Mouse (Mus musculus) induced T-regulatory cell, adult 2 months (primary cell): ENCODE data around the gene Evc2.

Experiments used
- DNase-seq: peaks from one replicate; pipeline ENCODE4 v3.0.0-alpha.2; 2012; ENCODE audit warnings: low read depth

Gene Evc2

DNA sequence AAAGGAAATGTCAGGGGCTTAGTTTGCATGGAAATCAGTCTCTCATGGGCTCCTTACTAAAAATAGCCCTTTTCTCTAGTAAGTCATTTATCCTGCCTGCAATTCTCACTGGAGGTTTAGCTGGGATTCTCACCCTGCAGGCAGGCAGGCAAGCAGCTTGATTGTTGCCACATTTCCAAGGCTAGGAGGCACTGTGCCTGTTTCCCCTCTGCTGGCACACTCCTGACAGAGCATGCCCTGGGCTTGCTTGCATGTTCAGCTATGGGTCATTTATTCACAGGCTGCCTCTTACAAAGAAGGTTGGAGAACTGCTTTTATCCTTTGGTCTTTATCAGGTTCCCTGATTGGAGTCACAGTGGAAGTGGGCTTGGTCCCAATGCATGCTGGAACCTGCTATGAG, 27.5 kb downstream of the Evc2 start:
- no peak for DNase-seq

DNA sequence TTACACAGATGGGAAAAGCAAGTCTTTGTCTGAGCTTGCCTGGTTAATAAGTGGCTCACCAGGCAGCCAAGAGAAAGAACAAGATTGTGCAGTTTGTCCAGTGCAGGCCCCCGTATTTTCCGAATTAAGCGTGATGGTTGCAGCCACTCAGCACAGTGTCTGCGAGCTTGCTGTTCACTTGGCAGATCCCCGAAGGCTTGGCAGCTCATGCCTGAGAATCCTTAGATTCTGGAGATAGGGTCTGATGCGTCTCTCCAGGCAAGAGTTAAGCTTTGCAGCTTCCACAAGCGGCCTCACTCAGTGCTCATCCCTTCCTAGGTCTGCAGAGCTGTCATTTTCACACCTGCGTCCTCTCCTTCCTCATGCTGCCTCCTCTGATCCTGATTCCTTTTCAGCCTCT, 30.5 kb downstream of the Evc2 start:
- DNase-seq: no peak

DNA sequence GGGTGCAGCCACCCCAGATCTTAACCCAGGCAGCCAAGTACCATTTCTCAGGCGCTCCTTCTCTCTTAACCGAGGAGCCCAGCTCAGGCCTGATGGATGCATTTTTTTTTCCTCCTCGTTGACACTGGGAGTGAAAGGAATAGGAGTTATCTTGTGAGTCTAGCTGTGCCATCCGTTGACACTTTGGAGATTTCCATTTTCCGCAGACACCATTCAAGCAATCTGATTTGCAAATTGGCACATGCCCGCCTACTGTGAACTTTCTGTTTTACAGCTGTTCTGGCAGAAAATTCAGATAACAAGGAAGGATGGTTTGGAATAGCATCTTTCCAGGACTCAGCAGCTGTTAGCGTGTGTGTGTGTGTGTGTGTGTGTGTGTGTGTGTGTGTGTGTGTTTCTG, 39.1 kb downstream of the Evc2 start:
- DNase-seq: no peak

DNA sequence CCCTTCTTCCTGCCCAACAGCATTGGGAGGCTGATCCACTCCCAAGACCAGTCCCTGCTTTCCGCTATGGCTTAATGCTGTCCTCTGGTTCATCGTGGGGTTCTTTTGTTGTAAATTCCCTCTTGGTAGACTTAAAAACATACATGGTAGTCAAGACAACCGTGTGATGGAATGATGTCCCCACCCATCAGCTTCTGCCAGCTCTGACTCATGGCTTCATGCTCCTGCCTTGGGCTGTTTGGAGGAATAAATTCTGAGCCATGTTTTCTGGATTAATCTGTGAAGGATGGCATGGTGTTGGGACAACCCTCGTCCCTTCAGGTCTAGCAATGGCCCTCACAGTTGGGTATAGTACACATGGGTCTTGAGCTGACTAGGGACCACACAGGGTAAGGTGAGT, 42.3 kb downstream of the Evc2 start:
- DNase-seq: no peak

DNA sequence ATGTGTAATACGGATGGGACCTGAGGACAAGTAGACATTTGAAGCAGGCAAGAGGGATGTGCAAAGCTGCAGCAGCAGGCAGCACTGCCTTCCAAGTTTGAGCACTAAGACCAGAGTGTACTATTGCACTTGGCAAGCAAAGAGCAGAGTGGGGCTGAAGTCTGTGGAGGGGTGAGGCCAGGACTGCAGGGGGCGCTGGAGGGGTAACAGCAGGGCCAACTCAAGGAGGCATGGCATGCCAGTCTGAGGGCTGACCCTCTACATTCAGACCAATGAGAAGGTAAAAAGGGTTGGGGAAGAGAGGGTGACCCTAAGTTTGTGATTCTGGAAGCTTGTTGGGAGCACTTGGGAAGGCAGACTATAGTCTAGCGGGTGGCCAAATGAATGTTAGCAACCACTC, 45.3 kb downstream of the Evc2 start:
- DNase-seq: no peak

DNA sequence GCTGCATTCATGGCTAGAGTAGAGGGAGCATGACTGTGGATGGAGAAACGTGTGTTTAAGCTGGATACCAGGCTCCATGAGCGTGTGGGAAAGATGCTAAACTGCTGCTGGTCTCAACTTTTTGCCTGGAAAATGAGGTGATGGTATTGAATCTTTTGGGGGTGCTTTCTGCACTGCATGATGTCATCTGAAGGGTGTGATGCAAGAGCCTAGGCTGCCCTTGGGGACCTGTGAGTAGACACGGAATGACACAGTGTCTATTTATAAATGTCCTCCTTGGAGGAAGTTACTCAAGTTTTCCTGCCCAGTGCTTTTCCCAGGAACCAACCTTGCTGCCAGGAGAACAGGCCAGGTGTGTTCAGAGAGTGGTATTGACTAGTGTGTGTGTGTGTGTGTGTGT, 50.3 kb downstream of the Evc2 start:
- no peak for DNase-seq

DNA sequence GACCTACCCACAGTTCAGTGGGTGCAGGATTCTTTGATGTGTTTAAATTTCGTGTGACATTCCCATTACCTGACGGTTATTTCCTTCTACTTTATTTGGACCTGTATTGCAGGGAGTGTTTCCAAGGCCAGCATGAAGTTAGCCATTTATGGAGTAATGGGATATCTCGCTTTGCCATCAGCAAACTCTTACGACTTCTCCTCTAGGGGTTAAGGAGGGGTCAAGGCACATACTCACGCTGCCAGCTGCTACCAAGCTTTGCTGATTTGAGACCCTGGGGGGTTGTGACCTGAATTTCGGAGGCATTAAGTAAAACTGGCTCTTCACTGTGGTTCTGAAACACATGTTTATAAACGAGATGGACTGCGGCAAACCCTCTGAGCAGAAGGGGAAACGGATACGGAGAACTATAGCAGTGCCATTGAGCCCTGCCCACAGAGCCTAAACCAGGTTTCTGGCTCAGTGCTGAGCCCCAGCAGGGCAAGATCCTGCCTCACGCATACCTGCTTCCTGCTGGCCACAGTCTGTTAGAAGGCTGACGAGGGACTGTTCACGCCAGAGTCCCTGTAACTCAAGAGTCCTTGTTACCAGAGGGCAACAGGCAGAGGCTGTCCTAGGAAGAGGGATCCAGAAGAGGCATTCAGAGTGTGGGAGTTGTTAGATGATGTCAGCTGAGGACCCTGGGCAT, 51.7 kb downstream of the Evc2 start:
- DNase-seq: no peak

DNA sequence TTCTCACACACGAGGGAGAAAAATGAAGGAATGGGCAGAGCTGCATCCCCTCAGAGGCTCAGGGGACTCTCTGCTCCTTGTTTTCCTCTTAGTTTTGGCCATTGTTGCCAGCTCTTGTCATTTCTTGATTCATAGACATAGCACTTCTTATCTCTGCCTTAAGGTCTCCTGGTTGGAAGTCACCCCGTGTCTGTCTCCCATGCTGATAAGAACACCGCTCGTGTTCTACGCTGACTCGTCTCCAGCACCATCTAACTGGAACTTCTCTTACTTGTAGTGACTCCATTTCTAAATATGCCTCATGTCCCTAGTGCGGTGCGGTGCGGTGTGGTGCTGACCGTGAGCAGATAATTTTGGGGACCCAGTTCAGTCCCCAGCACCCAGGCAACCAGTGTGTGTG, 52.6 kb downstream of the Evc2 start:
- no peak for DNase-seq

DNA sequence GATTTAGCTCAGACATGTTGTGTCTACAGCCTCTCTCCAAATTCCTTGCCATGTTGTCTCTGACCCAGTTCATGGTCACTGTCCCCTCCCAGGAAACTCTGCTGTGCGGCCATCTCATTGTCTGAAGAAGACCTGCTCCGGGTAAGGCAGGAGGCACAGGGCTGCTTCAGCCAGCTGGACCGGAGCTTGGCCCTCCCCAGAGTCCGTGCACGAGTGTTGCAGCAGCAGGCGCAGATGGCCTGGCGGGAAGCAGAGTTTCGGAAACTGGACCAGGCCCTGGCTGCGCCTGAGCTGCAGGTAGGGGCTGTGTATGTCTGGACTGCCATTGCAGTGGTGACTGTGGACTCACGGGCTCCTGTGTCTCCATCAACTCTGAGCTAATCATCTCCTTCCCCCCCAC, 53.6 kb downstream of the Evc2 start:
- no peak for DNase-seq

DNA sequence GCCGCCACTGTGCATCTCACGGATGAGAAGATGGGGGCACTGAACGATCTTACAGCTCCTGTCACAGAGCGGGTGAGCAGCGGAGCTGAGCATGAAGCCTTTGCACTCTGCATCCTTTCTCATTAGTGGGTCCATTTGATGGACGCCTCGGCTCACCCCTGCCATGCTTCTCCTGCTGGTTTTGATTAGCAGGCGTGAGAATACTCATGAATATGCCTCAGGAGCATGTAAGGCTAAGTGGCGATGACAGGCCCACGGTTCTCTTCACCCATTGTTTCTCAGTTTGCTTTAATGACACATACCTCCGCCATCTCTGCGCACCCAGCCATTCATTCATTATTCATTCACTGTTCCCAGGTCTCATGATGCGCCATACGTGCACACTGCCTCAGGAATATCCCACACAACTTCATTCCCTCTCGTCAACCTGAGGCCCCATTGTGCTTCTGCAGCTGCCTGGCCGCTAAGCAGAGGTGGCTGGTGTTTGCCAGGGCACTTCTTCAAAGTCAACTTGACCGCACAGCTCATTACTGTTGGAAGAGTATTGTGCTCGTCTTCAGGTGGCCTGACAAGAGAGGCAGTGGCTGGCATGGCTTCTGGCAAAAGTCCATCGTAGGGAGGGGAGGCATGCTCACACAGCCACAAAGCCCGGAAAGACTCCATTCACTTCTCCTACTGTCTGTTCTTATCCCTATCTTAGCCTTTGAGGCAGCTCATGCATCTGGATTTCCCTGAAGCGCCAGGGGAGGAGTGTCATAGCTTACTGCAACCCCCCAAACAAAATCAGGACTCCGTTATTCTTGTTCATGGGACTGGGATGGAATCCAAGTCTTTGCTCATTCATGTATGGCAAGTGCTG, 57.1 kb downstream of the Evc2 start:
- DNase-seq: no peak

DNA sequence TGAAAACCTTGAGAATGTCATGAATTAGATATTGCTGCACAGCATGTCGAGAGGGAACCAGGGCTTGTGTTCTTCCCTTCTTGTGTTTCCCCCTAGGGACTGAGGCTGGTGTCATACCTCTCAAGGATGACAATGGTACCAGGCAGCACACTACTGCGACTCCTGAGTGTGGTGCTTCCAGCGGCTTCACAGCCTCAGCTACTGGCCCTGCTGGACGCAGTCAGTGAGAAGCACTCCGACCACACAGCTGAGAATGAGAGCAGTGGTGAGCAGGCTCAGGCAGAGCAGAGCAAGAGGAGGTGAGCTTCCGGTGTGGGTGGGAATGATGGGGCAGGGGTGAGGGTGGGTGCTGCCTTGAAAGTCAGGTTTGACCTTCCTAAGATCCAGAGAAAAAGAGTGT, 80.7 kb downstream of the Evc2 start:
- DNase-seq: no peak

DNA sequence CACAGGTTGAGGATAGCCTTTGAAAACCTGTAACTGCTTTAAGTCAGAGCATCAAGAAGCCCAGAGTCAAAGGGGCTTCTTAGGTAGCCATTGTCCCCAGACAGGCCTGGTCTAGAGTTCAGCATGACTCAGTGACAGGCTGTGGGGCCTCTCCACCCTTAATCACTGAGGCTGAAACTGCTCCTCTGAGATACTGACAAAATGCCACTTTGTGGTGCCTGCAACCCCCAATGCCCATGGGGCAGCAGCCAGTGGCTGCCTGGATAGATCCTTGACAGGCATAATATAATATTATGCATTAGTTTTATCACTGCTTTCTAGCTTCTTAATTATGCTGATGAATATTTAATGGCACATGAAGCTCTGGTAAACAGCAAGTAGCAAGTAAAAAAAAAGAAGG, 88.9 kb downstream of the Evc2 start:
- DNase-seq: no peak

DNA sequence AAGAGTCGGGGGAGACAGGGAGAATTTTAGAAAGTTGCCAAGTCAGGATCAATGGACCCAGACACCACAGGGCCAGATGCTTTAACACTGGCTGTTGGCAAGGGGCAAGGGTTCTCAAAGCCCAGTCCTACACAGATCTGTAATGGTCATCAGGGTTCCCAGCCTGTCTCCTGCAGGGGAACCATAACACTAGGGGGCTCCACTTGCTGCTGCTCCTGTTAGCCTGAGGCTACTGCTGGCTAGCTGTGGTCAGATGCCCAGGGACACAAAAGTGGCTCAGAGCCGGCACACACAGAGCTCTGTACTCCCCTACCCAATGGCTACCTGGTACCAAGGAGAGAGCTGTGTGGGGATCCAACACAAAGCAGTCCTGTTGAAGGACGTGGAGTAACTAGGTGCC, 97.1 kb downstream of the Evc2 start:
- no peak for DNase-seq

DNA sequence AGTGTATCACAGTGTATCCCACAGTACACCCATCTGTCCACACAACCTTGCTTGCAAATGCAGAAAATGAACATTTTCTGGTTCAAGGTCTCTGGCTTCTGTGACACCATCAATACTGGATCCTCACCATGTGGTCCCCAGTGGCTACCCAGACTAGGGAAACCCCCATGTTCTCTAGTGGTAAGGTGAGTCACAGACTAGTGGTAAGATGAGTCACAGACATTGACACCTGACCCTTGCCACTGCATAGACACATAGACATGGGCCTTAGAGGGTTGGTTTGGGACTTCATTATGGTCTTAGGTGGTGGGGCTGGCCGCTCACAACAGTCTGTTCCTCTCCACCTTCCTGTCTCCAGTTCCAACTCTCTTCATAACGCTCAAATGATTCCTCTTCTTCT, 104.5 kb downstream of the Evc2 start:
- DNase-seq: no peak

DNA sequence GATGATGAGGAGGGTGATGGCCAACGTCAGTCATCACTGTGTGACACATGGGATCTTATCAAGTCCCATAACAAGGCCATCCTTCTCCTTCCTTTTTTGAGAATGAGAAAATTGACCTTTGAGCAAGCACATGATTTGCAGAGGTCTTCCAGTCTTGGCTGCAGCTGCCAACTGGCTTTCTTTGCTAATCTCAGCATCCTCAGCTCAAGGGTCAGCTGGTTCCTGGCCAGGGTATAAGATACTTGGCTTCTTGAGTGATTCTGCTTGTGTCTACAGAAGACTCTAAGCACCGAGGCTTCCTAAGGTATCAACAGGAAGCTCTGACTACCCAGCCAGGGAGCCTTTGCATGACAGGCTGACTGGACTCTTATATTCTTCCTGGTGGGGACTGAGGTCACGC, 109.2 kb downstream of the Evc2 start:
- no peak for DNase-seq

DNA sequence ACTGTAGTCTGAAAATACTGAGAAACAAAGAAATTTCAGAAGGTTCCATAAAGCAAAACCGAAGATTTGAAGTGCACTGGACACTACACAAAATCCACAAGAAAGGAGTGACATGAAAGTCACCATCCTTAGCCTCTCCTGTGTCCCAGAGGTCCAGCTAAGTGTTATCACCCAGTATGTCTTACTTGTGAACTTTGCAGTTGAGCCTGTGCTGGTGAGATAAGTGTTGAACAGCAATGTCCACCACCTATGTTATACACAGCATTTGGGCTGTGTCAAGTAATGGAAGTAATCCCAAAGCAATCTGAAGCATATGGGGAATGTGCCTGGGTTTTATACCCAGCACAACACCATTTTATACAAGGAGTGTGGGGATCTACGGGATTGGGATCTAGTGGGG, 118.3 kb downstream of the Evc2 start:
- DNase-seq: no peak

DNA sequence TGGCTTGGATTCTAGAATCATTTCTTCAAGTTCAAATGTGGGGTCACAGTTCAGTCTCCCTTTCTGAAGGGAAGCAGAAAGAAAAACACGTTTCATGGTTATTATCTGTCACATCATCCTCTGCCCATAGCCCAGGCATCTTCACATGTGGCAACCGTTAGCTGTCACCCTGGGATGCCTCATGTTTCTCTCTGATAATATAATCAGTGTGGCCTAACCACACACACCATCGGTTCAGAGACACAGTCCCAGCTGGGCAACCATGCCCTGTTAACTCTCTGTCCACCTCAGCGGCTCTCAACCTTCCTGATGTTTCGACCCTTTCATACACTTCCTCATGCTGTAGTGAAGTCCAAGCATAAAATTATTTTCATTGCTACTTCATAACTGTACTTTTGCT, 118.9 kb downstream of the Evc2 start:
- DNase-seq: no peak

DNA sequence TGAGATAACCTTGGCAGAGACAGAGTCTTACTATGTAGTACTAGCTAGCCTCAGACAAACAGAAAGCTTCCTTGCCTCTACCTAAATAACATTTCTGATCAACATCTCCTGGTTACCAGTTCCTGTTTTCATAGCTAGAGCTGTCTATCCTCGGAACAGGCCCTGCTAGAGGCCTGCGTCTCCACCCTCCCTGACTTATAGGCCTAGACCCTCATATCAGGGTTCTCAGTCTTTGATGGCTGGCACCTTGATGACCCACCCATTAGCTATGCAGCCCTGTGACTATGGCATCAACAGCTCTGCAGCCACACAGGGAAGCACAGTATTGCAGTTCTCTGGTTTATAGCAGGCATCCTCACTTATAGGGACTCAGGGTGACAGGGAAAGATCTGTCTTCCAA, 119.5 kb downstream of the Evc2 start:
- DNase-seq: no peak

DNA sequence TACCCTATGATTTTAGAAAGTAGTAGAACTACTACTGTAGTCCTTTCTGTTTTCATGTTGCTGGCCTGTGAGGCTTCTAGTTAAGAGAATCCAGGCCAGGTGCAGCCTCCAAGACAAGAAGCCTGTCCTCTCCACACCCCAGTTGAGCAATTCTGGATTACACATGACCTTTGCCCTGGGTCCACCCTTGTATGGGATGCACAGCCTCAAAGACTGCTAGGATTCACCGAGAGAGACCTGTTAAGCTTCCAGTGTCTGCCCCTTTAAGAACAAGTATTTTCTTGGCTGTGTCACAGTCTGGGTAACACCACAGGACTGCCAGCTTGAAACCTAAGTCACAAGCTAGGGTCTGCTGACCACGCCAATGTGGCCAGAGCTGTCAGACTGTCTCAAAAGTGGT, 119.9 kb downstream of the Evc2 start:
- no peak for DNase-seq

DNA sequence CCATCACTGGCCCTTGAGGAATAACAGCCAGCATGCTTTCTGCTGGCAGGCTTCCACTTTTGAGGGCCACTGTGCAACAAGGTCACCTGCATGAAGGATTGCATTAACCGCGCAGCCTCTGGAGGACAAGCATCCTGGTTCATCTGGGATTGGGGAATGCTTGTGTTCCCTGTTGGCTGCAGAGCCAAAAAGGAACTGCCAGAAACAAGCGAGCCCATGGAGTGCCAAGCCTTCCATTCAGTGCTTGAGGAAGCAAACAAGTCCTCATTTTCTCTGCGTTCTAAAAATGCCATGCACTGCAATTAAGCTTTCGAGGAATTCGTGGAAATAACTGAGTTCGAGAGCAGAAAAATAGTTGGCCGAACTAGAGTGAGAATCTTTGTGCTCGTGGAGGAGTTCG, 127.2 kb downstream of the Evc2 start:
- DNase-seq: no peak

DNA sequence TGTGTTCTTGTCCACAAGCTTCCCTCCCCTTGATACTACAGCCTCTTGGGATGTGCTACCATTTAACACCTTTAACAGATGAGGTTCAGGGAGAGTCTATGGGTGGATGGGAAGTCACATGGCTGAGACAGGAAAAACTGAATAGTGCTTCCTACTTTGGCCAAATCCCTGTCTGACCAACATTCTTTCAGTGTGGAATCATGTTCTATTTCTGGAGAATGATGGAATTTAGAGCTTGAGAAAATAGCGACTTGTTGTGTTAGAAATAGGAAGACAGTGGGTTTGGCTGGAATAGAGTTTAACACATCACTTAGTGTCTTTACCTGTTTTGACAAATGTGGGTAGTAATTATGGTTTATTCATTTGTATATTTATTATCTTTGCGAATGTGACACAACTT, 129.3 kb downstream of the Evc2 start:
- no peak for DNase-seq

DNA sequence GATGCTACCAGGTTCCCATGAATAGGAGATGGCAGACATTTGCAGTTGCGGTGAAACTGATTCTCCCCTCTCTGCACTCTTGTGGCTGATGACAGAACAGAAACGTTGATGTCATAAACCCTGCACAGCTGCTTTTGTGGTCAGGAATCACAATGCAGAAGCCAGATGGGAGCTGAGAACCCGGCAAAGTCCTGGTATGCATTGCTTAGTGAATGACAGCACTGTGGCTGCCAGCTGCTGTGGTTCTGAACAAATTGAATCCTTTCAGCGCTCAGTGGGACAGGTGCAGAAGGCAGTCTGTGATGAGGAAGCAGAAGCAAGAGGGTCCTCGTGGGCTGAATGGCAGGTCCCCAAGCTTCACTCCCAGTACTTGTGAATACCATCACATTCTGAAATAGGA, 130.7 kb downstream of the Evc2 start:
- no peak for DNase-seq

DNA sequence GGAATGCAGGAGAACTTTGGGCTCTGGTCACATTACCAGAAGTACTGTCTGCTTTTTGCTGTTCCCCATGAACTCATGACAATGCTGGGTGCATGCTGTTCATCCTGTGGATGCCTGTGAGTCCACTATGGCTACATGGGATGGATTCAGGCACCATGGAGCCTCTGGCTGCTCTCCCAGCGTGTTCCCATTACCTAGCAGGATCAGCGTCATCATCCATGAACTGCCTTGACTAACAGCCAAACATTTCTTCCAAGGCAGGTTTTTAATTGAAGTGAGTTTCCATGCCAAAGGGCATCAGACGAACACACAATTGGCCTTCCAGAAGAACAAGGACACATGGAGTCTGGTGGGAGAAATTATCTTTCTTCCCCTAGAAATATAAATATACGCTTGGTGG, 133.3 kb downstream of the Evc2 start:
- DNase-seq: no peak

DNA sequence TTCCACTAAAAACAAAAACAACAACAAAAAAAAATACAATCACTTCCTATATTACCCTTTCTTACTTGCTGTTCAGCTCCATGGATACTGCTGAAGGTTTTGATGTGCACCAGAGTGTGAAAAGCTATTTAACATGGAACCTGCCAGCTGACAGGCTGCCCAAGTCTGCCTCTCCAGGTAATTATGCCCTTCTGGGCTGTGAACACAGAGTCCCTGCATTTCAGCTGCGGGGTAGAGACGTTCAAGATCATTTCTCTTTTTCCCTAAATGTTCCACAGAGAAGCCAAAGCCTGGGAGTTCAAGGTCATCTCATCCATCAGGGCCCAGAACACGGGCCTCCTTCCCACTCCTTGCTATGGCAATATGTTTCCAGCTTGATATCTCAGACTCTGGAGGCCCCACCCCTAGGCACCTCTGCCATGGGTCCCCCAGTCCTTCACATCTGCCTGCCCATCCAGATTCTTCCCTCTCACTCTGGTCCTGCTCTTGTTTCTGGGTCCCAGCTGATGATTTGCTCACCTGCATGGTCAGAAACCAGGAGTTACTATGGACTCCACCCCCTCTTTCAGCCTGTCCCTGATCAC, 133.8 kb downstream of the Evc2 start:
- no peak for DNase-seq
